In the genomic region with DNA sequence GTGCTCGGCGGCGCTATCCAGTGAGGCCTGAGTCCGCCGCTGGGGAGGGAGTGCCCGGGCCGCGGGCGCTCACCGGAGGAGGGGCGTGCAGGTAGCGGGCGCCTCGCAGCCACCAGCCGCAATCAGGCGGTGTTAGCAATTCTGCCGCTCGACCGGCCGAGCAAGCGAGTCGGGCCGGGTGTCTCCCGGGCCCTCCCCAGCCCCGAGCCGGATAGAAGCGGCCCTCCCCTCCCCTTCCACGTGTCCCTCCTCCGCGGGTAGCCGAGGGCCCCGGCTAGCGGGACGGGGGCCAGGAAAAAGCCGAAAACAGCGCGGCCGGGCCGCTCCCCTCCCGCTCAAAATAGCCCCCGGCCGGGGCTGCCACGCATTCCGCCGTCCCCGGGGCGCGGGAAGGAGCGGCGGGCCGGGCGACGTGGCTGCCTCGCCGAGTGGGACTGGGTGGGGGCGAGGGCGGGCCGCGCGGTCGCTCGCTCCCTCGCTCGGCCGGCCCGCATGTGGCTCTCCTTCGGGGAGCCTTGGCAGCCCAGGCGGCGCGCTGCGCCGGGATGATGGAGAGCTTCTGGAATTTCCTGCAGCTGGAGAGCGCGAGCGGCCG, we compare ENCODE assay signal across 8 mouse cellular contexts. TPM values are rescaled to one million over a fixed set of nuclear protein-coding genes. Genes with fewer than 3 reads are reported as not detected.
A peak's percentile ranks its signal among the peaks of the same experiment; 100 is the strongest.
DNase-seq lines count a peak whose midpoint lies in the region; ATAC-seq lines count a peak whose summit lies in the region.

No protein-coding gene starts in this region.

- peak; percentile 59 for ATAC-seq in heart, embryonic 15.5 days (replicated peaks; ENCODE audit: insufficient number of reproducible peaks, insufficient read depth, low FRiP score, low read depth)
- ATAC-seq in midbrain, embryonic 11.5 days (ENCODE audit: low FRiP score), result peak; percentile 54; the same call in 1 of the 2 replicates

- WGBS in heart, embryonic 15.5 days, result under 1% methylated on average over 62 of the region's 76 CpGs
- under 1% methylated on average over 69 of the region's 76 CpGs for WGBS in midbrain, embryonic 11.5 days

- peaks cover 89% of the 10 kb centered on the region for H3K4me1 ChIP-seq in heart, embryonic 15.5 days (replicated peaks)
- peaks cover 52% of the 10 kb centered on the region for H3K4me1 ChIP-seq in midbrain, embryonic 11.5 days (ENCODE audit: control insufficient read depth, insufficient read depth, low read length)

- peak overlapping the region; percentile 98 for H3K27ac ChIP-seq in heart, embryonic 15.5 days
- H3K27ac ChIP-seq in midbrain, embryonic 11.5 days (ENCODE audit: low read depth, low read length), result no peak overlapping the region; the same call in 1 of the 2 replicates

- H3K36me3 ChIP-seq in heart, embryonic 15.5 days, result no peaks in the 10 kb centered on the region
- no peaks in the 10 kb centered on the region for H3K36me3 ChIP-seq in midbrain, embryonic 11.5 days (ENCODE audit: control insufficient read depth, insufficient read depth, low read length)

- H3K4me2 ChIP-seq in heart, embryonic 15.5 days, result peak overlapping the region; percentile 97
- peak overlapping the region; percentile 99 for H3K4me2 ChIP-seq in midbrain, embryonic 11.5 days

- DNase-seq in kidney, adult 11 months, result peak; percentile 62
- no peak for DNase-seq in kidney, adult 9 months
- peak; percentile 66 for DNase-seq in embryo, embryonic 9.5 days (ENCODE audit: extremely low spot score)
- peak; percentile 81 to 88 for DNase-seq in kidney, postnatal 4 days
- DNase-seq in midbrain, embryonic 11.5 days (ENCODE audit: low spot score, missing footprints), result peak; percentile 93
- peak; percentile 75 for DNase-seq in yolk sac, embryonic 10.5 days (ENCODE audit: low spot score)
- no peak for DNase-seq in left cerebral cortex, adult 9 months (ENCODE audit: low spot score in 2 of 2)

- peak overlapping the region; percentile 83 for H3K9ac ChIP-seq in heart, embryonic 15.5 days
- peak overlapping the region; percentile 67 for H3K9ac ChIP-seq in midbrain, embryonic 11.5 days (ENCODE audit: low read length)

- H3K9me3 ChIP-seq in heart, embryonic 15.5 days (replicated peaks), result no peaks in the 10 kb centered on the region
- H3K9me3 ChIP-seq in midbrain, embryonic 11.5 days (ENCODE audit: control insufficient read depth, low read length), result no peaks in the 10 kb centered on the region

- no peaks in the 10 kb centered on the region for H3K27me3 ChIP-seq in heart, embryonic 15.5 days
- peaks cover 38% of the 10 kb centered on the region for H3K27me3 ChIP-seq in midbrain, embryonic 11.5 days (ENCODE audit: control insufficient read depth, insufficient read depth, low read length)

- H3K4me3 ChIP-seq in heart, embryonic 15.5 days, result peak overlapping the region; percentile 77
- H3K4me3 ChIP-seq in midbrain, embryonic 11.5 days (ENCODE audit: low read depth, low read length), result peak overlapping the region; percentile 45

RNA-seq across cellular contexts. Expression of gene Ahdc1, which starts 27.6 kb away (rescaled TPM):
- 6.3 and 8.5 TPM in 2 replicates for polyA plus RNA-seq in heart, embryonic 15.5 days (2015; fragmentation: Nextera tagmentation; extraction: Ambion mirVana)
- 4.9 and 5.3 TPM in 2 replicates for polyA plus RNA-seq in midbrain, embryonic 11.5 days (2014; fragmentation: Nextera tagmentation; extraction: Ambion mirVana)

Comparison
In these comparisons a context has a peak if more than half of its experiments do, and no peak if none do; other contexts are left out.
1. DNase-seq: peak in kidney, adult 11 months (single experiment), embryo, embryonic 9.5 days (single experiment), kidney, postnatal 4 days (2 of 2), midbrain, embryonic 11.5 days (single experiment) and yolk sac, embryonic 10.5 days (single experiment); none in kidney, adult 9 months (single experiment) and left cerebral cortex, adult 9 months (0 of 2).